Mouse (Mus musculus): ENCODE measurements around the gene Sec14l5. TPM values are rescaled to one million over a fixed set of nuclear protein-coding genes. Genes with fewer than 3 reads are reported as not detected.
"Not testable (repeated sequence)": the region's sequence is repeated elsewhere in the genome, so short reads cannot be mapped to it uniquely, and the experiment has no call there.

Gene Sec14l5
- total RNA-seq, 2 experiments from 2014 or later = 7.4 to 11.3 TPM

GRCm38 (mm10) chr16:5203668-5204433 is 56.9 kb downstream of the Sec14l5 start, which contains the start of gene Nagpa:
Gene Nagpa, minus strand, starts transcription at chr16:5204012.
- peak; percentile 80 for DNase-seq

GRCm38 (mm10) chr16:5205431-5205970 is 58.6 kb downstream of the Sec14l5 start:
- no peak for DNase-seq
- intact Hi-C loops (cut with DNase I; ENCODE audit: low total_unique reads) = no loop called here

More at GRCm38 (mm10) chr16:5203668-5204433, 56.9 kb downstream of the Sec14l5 start, which contains the start of gene Nagpa:
- intact Hi-C loops (cut with DNase I; ENCODE audit: low total_unique reads) = loop anchor here (2.0 kb wide), 1 partner anchor 41 kb away; no protein-coding TSS in a partner anchor

GRCm38 (mm10) chr16:5206051-5206450 is 59.1 kb downstream of the Sec14l5 start:
- DNase-seq = no peak
- intact Hi-C loops (cut with DNase I; ENCODE audit: low total_unique reads) = no loop called here

- no peak for DNase-seq
- intact Hi-C loops (cut with DNase I; ENCODE audit: low total_unique reads) = no loop called here
Measured at GRCm38 (mm10) chr16:5210365-5210764, 63.5 kb downstream of the Sec14l5 start.

GRCm38 (mm10) chr16:5212150-5212549 is 65.2 kb downstream of the Sec14l5 start:
- DNase-seq = no peak
- intact Hi-C loops (cut with DNase I; ENCODE audit: low total_unique reads) = no loop called here

- intact Hi-C loops (cut with DNase I; ENCODE audit: low total_unique reads) = no loop called here
- no peak for DNase-seq
Measured at GRCm38 (mm10) chr16:5214126-5214525, 67.2 kb downstream of the Sec14l5 start.

GRCm38 (mm10) chr16:5216686-5217085 is 69.8 kb downstream of the Sec14l5 start:
- intact Hi-C loops (cut with DNase I; ENCODE audit: low total_unique reads) = no loop called here
- DNase-seq = no peak

- DNase-seq = no peak
- intact Hi-C loops (cut with DNase I; ENCODE audit: low total_unique reads) = no loop called here
Measured at GRCm38 (mm10) chr16:5217341-5218133, 70.6 kb downstream of the Sec14l5 start.

- DNase-seq = no peak
- intact Hi-C loops (cut with DNase I; ENCODE audit: low total_unique reads) = no loop called here
Measured at GRCm38 (mm10) chr16:5221403-5221802, 74.5 kb downstream of the Sec14l5 start.

- intact Hi-C loops (cut with DNase I; ENCODE audit: low total_unique reads) = no loop called here
- DNase-seq = no peak
Measured at GRCm38 (mm10) chr16:5222140-5222539, 75.2 kb downstream of the Sec14l5 start, which contains the start of gene AU021092. Gene AU021092, minus strand, starts transcription at chr16:5222299.

- DNase-seq; intact Hi-C loops (cut with DNase I; ENCODE audit: low total_unique reads): not testable (repeated sequence)
Measured at GRCm38 (mm10) chr16:5226534-5226933, 79.6 kb downstream of the Sec14l5 start.

- DNase-seq; intact Hi-C loops (cut with DNase I; ENCODE audit: low total_unique reads): not testable (repeated sequence)
Measured at GRCm38 (mm10) chr16:5227501-5227900, 80.6 kb downstream of the Sec14l5 start.

GRCm38 (mm10) chr16:5228103-5228502 is 81.2 kb downstream of the Sec14l5 start:
- intact Hi-C loops (cut with DNase I; ENCODE audit: low total_unique reads); DNase-seq: not testable (repeated sequence)

GRCm38 (mm10) chr16:5232982-5233381 is 86.1 kb downstream of the Sec14l5 start:
- DNase-seq = no peak
- intact Hi-C loops (cut with DNase I; ENCODE audit: low total_unique reads) = no loop called here

GRCm38 (mm10) chr16:5233418-5234313 is 86.8 kb downstream of the Sec14l5 start, which contains the start of gene Alg1:
Gene Alg1, plus strand, starts transcription at chr16:5233621.
- intact Hi-C loops (cut with DNase I; ENCODE audit: low total_unique reads) = no loop called here
- DNase-seq = peak; percentile 96

Data from gastrocnemius, postnatal 14 days (tissue).